Mouse (Mus musculus): Measurements from ENCODE around the gene Coro1a. TPM values are rescaled to one million over a fixed set of nuclear protein-coding genes. Genes with fewer than 3 reads are reported as not detected.

The Coro1a gene
- polyA plus RNA-seq, 1 experiment, result 1.9 TPM

DNA sequence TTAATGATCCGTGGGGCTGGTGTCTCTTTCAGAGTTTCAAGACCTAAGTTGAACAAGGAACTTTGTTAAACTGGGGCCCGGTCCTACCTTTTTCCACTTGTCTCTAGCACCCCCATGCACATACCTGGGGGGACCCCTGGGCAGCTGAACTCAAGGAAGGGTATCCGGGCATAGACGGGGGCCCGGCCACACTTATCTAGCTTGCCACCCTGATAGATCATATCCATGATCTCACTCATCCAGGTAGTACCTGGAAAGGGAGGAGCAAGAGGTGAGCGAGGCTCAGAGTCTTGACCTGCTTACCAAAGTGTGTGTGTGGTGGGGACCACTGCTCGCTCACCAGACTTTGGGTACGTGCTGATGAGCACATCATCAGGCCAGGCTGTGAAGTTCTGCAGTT is 32.5 kb downstream of the Coro1a start:
- no peaks in the 10 kb centered on the region for H3K79me3 ChIP-seq (ENCODE audit: low read depth)
- no peaks in the 10 kb centered on the region for H3K27me3 ChIP-seq (ENCODE audit: control insufficient read depth, insufficient read depth, insufficient read length)
- peaks cover 7% of the 10 kb centered on the region for H3K36me3 ChIP-seq (ENCODE audit: control insufficient read depth, insufficient read depth)
- H3K79me2 ChIP-seq (ENCODE audit: control insufficient read depth, insufficient read depth), result no peaks in the 10 kb centered on the region
- H3K4me3 ChIP-seq (ENCODE audit: insufficient read depth, poor library complexity, severe bottlenecking), result no peak overlapping the region
- H3ac ChIP-seq (ENCODE audit: control insufficient read depth, insufficient read length, low read depth), result no peak overlapping the region
- TF ChIP-seq CTCF (IDR thresholded peaks at IDR 0.05; ENCODE audit: control insufficient read depth, insufficient read depth, insufficient read length) (no peak), MAX (IDR thresholded peaks at IDR 0.05) (no peak), MYOD1 (IDR thresholded peaks at IDR 0.05; ENCODE audit: control insufficient read depth, insufficient read length, low read depth) (no peak), FOSL1 (IDR thresholded peaks at IDR 0.05; ENCODE audit: insufficient read depth, low read length, poor library complexity, severe bottlenecking) (no peak), CEBPB (IDR thresholded peaks at IDR 0.05; ENCODE audit: low read depth) (no peak), MYOG (IDR thresholded peaks at IDR 0.05; ENCODE audit: control insufficient read depth, extremely low read depth, insufficient read length) (no peak), USF1 (IDR thresholded peaks at IDR 0.05; ENCODE audit: low read depth) (no peak)

DNA sequence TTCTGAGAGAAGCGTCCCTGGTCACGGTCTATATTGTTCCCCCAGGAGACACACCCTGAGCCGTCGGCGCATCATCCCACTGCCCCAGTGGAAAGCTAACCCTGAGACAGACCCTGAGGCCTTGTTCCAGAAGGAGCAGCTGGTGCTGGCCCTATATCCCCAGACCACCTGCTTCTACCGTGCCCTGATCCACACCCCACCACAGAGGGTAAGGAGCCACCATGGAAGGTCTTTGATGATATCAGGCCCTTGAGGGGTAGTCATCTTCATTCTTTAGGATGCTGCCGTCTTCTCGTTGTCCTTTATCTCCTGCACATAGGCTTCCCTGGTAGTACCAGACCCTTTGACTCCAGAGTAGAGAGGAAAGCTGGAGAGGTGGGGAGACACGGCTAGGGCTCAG is 35.5 kb downstream of the Coro1a start:
- Histone ChIP-seq H3K36me3 (ENCODE audit: control insufficient read depth, insufficient read depth) (peaks cover 7% of the 10 kb centered on the region), H3ac (ENCODE audit: control insufficient read depth, insufficient read length, low read depth) (no peak overlapping the region), H3K4me3 (ENCODE audit: insufficient read depth, poor library complexity, severe bottlenecking) (no peak overlapping the region), H3K27me3 (ENCODE audit: control insufficient read depth, insufficient read depth, insufficient read length) (no peaks in the 10 kb centered on the region), H3K79me2 (ENCODE audit: control insufficient read depth, insufficient read depth) (no peaks in the 10 kb centered on the region), H3K79me3 (ENCODE audit: low read depth) (no peaks in the 10 kb centered on the region)
- no peak for TF ChIP-seq CEBPB (IDR thresholded peaks at IDR 0.05; ENCODE audit: low read depth)
- no peak for TF ChIP-seq MYOG (IDR thresholded peaks at IDR 0.05; ENCODE audit: control insufficient read depth, extremely low read depth, insufficient read length)
- TF ChIP-seq MYOD1 (IDR thresholded peaks at IDR 0.05; ENCODE audit: control insufficient read depth, insufficient read length, low read depth), result no peak
- no peak for TF ChIP-seq MAX (IDR thresholded peaks at IDR 0.05)
- TF ChIP-seq FOSL1 (IDR thresholded peaks at IDR 0.05; ENCODE audit: insufficient read depth, low read length, poor library complexity, severe bottlenecking), result no peak
- no peak for TF ChIP-seq USF1 (IDR thresholded peaks at IDR 0.05; ENCODE audit: low read depth)
- TF ChIP-seq CTCF (IDR thresholded peaks at IDR 0.05; ENCODE audit: control insufficient read depth, insufficient read depth, insufficient read length), result no peak

DNA sequence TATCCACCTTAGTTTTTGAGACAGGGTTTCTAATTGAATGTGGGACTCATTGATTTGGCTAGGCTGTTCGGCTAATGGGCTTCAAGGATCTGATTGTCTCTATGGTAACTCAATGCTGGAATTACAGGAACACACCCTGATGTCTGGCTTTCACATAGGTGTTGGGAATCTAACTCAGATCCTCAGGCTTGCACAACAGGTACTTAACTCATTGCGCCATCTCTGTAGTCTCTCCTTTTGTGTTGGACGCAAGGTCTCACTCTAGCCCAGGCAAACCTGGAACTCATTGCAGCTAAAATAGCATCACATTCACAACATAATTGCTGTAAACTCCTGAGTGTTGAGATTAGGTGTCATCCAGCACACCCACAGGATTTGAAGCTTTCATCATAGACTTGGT is 37.4 kb downstream of the Coro1a start:
- Histone ChIP-seq H3K79me3 (ENCODE audit: low read depth) (no peaks in the 10 kb centered on the region), H3K27me3 (ENCODE audit: control insufficient read depth, insufficient read depth, insufficient read length) (no peaks in the 10 kb centered on the region), H3K79me2 (ENCODE audit: control insufficient read depth, insufficient read depth) (no peaks in the 10 kb centered on the region), H3ac (ENCODE audit: control insufficient read depth, insufficient read length, low read depth) (no peak overlapping the region), H3K36me3 (ENCODE audit: control insufficient read depth, insufficient read depth) (peaks cover 12% of the 10 kb centered on the region), H3K4me3 (ENCODE audit: insufficient read depth, poor library complexity, severe bottlenecking) (no peak overlapping the region)
- TF ChIP-seq FOSL1 (IDR thresholded peaks at IDR 0.05; ENCODE audit: insufficient read depth, low read length, poor library complexity, severe bottlenecking) (no peak), MYOD1 (IDR thresholded peaks at IDR 0.05; ENCODE audit: control insufficient read depth, insufficient read length, low read depth) (no peak), USF1 (IDR thresholded peaks at IDR 0.05; ENCODE audit: low read depth) (no peak), MYOG (IDR thresholded peaks at IDR 0.05; ENCODE audit: control insufficient read depth, extremely low read depth, insufficient read length) (no peak), MAX (IDR thresholded peaks at IDR 0.05) (no peak), CEBPB (IDR thresholded peaks at IDR 0.05; ENCODE audit: low read depth) (no peak), CTCF (IDR thresholded peaks at IDR 0.05; ENCODE audit: control insufficient read depth, insufficient read depth, insufficient read length) (no peak)

DNA sequence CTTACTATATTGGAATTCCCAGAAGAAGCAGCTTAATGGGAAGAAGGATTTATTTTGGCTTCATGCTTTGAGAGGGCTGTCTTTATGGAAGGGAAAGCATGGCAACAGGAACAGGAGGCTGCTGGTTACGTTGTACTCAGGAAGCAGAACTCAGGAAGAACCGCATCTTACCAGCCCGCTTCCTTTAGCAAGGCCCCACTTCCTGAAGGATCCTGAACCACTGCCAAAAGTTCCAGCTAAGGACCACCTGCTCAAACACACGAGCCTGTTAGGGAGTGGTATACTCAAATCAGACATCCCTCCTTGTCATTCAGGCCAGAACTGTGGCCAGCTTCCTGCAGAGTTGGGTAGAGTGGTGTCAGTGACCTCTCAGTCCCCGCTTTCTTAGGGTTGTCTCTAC is 39.1 kb downstream of the Coro1a start:
- TF ChIP-seq CTCF (IDR thresholded peaks at IDR 0.05; ENCODE audit: control insufficient read depth, insufficient read depth, insufficient read length) (no peak), USF1 (IDR thresholded peaks at IDR 0.05; ENCODE audit: low read depth) (no peak), MAX (IDR thresholded peaks at IDR 0.05) (no peak), MYOD1 (IDR thresholded peaks at IDR 0.05; ENCODE audit: control insufficient read depth, insufficient read length, low read depth) (no peak), CEBPB (IDR thresholded peaks at IDR 0.05; ENCODE audit: low read depth) (no peak), MYOG (IDR thresholded peaks at IDR 0.05; ENCODE audit: control insufficient read depth, extremely low read depth, insufficient read length) (no peak), FOSL1 (IDR thresholded peaks at IDR 0.05; ENCODE audit: insufficient read depth, low read length, poor library complexity, severe bottlenecking) (no peak)

DNA sequence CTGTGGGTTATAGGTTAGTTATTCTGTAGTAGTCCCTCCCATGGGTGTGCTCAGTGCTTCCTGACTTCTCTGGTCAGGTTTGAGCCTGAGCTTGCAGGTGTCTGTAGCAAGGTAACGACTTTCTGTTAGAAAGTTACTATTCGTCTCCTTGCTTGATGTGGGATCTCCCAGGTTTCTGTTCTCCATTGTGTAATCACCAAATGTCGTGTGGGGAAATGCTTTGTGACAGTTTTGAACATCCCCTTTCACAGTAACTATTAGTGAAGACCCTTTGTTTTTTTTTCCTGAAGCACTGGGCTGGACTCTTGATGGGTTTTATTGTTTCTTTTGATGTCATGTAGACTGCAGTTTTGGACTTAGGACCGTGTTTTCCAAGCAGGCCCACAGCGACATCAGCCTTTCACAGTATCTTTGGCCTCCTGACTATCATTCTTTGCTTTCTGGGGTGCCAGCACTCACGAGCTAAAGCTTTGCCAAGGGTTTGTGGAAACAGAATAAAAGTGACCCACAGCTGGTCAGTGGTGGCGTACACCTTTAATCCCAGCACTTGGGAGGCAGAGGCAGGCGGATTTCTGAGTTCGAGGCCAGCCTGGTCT is 40.0 kb downstream of the Coro1a start:
- H3ac ChIP-seq (ENCODE audit: control insufficient read depth, insufficient read length, low read depth), result no peak overlapping the region
- H3K79me2 ChIP-seq (ENCODE audit: control insufficient read depth, insufficient read depth), result no peaks in the 10 kb centered on the region
- TF ChIP-seq FOSL1 (IDR thresholded peaks at IDR 0.05; ENCODE audit: insufficient read depth, low read length, poor library complexity, severe bottlenecking) (no peak), MYOD1 (IDR thresholded peaks at IDR 0.05; ENCODE audit: control insufficient read depth, insufficient read length, low read depth) (no peak), USF1 (IDR thresholded peaks at IDR 0.05; ENCODE audit: low read depth) (no peak), MAX (IDR thresholded peaks at IDR 0.05) (no peak), CTCF (IDR thresholded peaks at IDR 0.05; ENCODE audit: control insufficient read depth, insufficient read depth, insufficient read length) (no peak), CEBPB (IDR thresholded peaks at IDR 0.05; ENCODE audit: low read depth) (no peak), MYOG (IDR thresholded peaks at IDR 0.05; ENCODE audit: control insufficient read depth, extremely low read depth, insufficient read length) (no peak)
- H3K36me3 ChIP-seq (ENCODE audit: control insufficient read depth, insufficient read depth), result peaks cover 16% of the 10 kb centered on the region
- H3K4me3 ChIP-seq (ENCODE audit: insufficient read depth, poor library complexity, severe bottlenecking), result no peak overlapping the region
- H3K79me3 ChIP-seq (ENCODE audit: low read depth), result no peaks in the 10 kb centered on the region
- H3K27me3 ChIP-seq (ENCODE audit: control insufficient read depth, insufficient read depth, insufficient read length), result no peaks in the 10 kb centered on the region

More for the DNA sequence above, 39.1 kb downstream of the Coro1a start:
- Histone ChIP-seq H3K79me3 (ENCODE audit: low read depth) (no peaks in the 10 kb centered on the region), H3K27me3 (ENCODE audit: control insufficient read depth, insufficient read depth, insufficient read length) (no peaks in the 10 kb centered on the region), H3ac (ENCODE audit: control insufficient read depth, insufficient read length, low read depth) (no peak overlapping the region), H3K36me3 (ENCODE audit: control insufficient read depth, insufficient read depth) (peaks cover 14% of the 10 kb centered on the region), H3K4me3 (ENCODE audit: insufficient read depth, poor library complexity, severe bottlenecking) (no peak overlapping the region), H3K79me2 (ENCODE audit: control insufficient read depth, insufficient read depth) (no peaks in the 10 kb centered on the region)

Data from C2C12 (cell line).